Mouse (Mus musculus): ENCODE results near the gene Ccpg1.

Ccpg1 gene

GRCm38 (mm10) chr9:73048927-73049326 lies 63.7 kb downstream of the Ccpg1 start:
- no peak for DNase-seq

DNA sequence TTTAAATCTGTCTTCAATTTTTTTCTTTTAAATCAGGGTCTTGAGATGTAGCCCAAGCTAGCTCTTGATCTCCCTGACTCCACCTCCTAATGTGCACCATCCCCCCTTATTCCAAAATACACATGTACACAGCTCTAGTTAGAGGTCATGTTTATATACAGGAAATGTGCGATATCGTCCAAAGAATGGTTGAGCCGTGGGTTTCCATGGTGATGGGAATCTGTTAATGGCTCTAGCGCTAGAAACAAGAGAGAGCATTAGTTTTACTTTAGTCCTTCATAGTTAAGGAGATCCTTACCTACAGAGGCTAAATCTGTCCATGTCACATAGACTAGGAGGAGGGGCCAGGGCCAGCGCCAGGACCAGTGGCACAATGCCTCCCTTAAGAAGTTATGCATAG lies 64.6 kb downstream of the Ccpg1 start:
- no peak for DNase-seq

DNA sequence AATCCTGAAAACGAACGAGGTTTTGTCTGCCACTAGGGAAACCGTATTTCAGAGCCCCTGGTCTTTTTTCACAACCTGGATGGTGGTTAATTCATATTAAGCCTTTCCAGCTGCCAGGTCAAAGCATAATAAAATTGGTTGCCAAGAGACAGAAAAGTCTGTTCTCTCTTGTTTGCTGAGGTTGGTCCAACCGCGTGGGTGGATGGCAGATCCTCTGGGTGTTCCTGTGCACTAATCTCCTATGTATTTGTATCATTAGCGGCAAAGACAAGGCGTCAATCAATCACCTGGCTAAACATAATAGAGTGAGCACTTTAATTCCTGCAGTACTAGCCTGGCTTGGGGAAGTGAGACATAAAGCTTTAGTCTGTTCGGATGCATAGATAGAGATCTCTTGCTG lies 65.4 kb downstream of the Ccpg1 start:
- no peak for DNase-seq

DNA sequence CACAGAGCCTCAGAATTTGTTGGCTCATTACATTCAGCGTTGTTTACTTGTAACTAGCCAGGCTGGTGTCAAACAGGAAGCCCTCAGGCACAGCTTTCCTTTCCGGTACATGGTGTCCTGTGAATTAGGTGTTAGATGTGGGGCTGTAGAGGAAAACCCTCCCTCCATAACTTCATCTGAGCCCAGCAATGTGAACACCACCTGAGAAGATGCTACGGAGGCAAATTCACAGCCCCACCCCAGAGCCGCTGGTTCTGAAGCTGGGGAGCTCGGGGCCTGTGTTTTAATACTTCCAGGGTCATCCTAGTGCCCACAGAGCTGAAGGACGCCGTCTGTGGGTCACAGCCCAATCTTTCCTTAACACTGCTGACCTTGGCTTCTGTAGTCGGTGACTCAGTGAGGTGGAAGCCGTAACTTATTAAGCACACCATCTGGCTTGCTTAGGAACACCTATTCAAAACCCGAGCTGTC lies 70.2 kb downstream of the Ccpg1 start:
- no peak for DNase-seq

GRCm38 (mm10) chr9:73059224-73059623 lies 74.0 kb downstream of the Ccpg1 start:
- DNase-seq: no peak

DNA sequence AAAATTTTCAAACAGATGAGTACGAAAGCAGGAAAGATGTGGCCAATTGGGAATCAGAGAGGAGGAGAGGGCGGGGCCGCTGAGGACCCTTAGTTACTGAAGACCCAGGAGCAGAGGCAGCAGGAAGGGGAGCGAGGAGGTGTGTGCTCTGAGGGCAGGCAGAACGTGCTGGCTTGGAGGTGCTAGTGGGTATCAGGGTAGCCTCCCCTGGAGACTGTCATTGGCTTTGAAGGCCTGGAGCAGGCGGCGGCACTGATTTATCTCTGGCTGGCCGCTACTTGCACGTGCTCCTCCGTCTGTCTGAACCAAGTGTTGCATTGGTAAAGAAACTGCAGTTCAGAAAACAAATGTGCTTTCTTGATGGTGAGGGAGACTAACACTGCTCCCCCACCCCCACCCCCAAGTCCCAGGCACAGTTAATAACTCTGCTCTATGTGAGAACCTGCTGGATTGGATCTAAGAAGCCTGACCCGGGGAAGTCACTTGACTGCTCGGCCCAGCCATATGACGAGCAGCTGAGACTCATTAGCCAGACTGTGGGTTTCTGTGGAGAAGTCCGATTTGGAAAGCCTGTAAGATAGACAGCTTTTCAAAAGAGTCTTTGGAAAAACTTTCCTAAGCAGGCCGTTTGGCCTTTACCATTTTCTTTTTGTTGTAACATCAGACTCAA lies 78.5 kb downstream of the Ccpg1 start:
- no peak for DNase-seq

Measured in lung, postnatal 10 days (tissue).